In genomic region chr1:134036492-134036891, GRCm38 (mm10) we compare ENCODE assay signal across 12 mouse cellular contexts. TPM values are rescaled to one million over a fixed set of nuclear protein-coding genes. Genes with fewer than 3 reads are reported as not detected.
DNase-seq lines count a peak whose midpoint lies in the region; ATAC-seq and TF ChIP-seq lines count a peak whose summit lies in the region.
"Had no signal": no experiment of that assay in that cellular context is flagged by ENCODE, and none has a peak within 500 bp of the region (broad histone marks: within the 10 kb centered on the region; RNA-seq: fewer than 3 reads in every experiment).

No protein-coding gene starts in this region.

- DNase-seq in heart, postnatal 0 days (ENCODE audit: low spot score): no peak
- DNase-seq in heart, postnatal 36 days: no peak
- DNase-seq in lung, adult 2 months: no peak
- DNase-seq in lung, postnatal 4 days: no peak
- DNase-seq in G1E (ENCODE audit: low spot score): no peak
- no peak for DNase-seq in spleen, postnatal 36 days (ENCODE audit: low spot score in 2 of 2)
- no peak for DNase-seq in right cerebral cortex, postnatal 10 days (ENCODE audit: low spot score in 2 of 2)
- DNase-seq: adrenal gland, postnatal 25 days; cerebellum, adult 18-20 months had no signal

- no peaks in the 10 kb centered on the region for H3K27me3 ChIP-seq in heart, postnatal 0 days (ENCODE audit: control insufficient read depth, insufficient read depth, low read length)
- H3K27me3 ChIP-seq in G1E (ENCODE audit: insufficient read depth, low read length): peaks cover 91% of the 10 kb centered on the region

- intact Hi-C loops in heart, postnatal 36 days (cut with DNase I): no loop called here

- no peak for TF ChIP-seq EP300 in heart, postnatal 0 days (IDR thresholded peaks at IDR 0.05; ENCODE audit: low read depth)

- no peak for ATAC-seq in heart, postnatal 0 days (ENCODE audit: insufficient read depth, low read depth)
- no peak for ATAC-seq in G1E (ENCODE audit: extremely low read depth, insufficient number of reproducible peaks, low FRiP score, poor library complexity, severe bottlenecking)
- ATAC-seq: forebrain, embryonic 14.5 days had no signal

- no peak for TF ChIP-seq POLR2A in lung, adult 2 months (IDR thresholded peaks at IDR 0.05; ENCODE audit: borderline replicate concordance, extremely low read depth, low read depth, low read length)
- TF ChIP-seq POLR2A in embryonic fibroblast, embryonic 13.5 days (IDR thresholded peaks at IDR 0.05; ENCODE audit: low read depth, low read length): no peak

- H3K4me2 ChIP-seq in heart, postnatal 0 days (ENCODE audit: low read depth, low read length): no peak overlapping the region

- H3K9ac ChIP-seq in heart, postnatal 0 days (replicated peaks; ENCODE audit: low read depth, low read length): 0 out of 2 replicates have a peak overlapping the region, but pooled peaks have one; percentile 20

- 0 out of 2 replicates have a peak, but pooled peaks cover 5% of the 10 kb centered on the region for H3K4me1 ChIP-seq in heart, postnatal 0 days (ENCODE audit: control insufficient read depth, insufficient read depth)
- H3K4me1 ChIP-seq in lung, adult 2 months (ENCODE audit: control insufficient read depth, insufficient read depth, low read length): no peaks in the 10 kb centered on the region
- H3K4me1 ChIP-seq in G1E (ENCODE audit: insufficient read depth, low read depth, low read length): peaks cover 3% of the 10 kb centered on the region; the same call in 1 of the 2 replicates
- no peaks in the 10 kb centered on the region; the same call in 1 of the 2 replicates for H3K4me1 ChIP-seq in embryonic fibroblast, embryonic 13.5 days (ENCODE audit: control insufficient read depth, insufficient read depth, low read length)

- H3K27ac ChIP-seq in heart, postnatal 0 days (ENCODE audit: low read depth): no peak overlapping the region
- H3K27ac ChIP-seq in embryonic fibroblast, embryonic 13.5 days (ENCODE audit: insufficient read depth, low read length): no peak overlapping the region

- H3K36me3 ChIP-seq in heart, postnatal 0 days (replicated peaks; ENCODE audit: control insufficient read depth, insufficient read depth, low read length): no peaks in the 10 kb centered on the region
- H3K36me3 ChIP-seq in G1E (replicated peaks): no peaks in the 10 kb centered on the region

- no peak; the same call in none of the 2 replicates for TF ChIP-seq CTCF in heart, postnatal 0 days (IDR thresholded peaks at IDR 0.05; ENCODE audit: low read depth)
- peak; percentile 21; the same call in 1 of the 2 replicates for TF ChIP-seq CTCF in lung, adult 2 months (IDR thresholded peaks at IDR 0.05; ENCODE audit: insufficient read depth, low read length)
- TF ChIP-seq CTCF in G1E (IDR thresholded peaks at IDR 0.05; ENCODE audit: low read depth, low read length): peak; percentile 48
- 0 out of 2 replicates have a peak, but pooled peaks have one; percentile 5 for TF ChIP-seq CTCF in embryonic fibroblast, embryonic 13.5 days (IDR thresholded peaks at IDR 0.05; ENCODE audit: borderline replicate concordance, insufficient read depth, low read length)

- H3K9me3 ChIP-seq in heart, postnatal 0 days (replicated peaks; ENCODE audit: control insufficient read depth, low read length): no peaks in the 10 kb centered on the region
- no peaks in the 10 kb centered on the region for H3K9me3 ChIP-seq in G1E (replicated peaks)

- no peak overlapping the region for H3K4me3 ChIP-seq in heart, postnatal 0 days (ENCODE audit: low read depth, low read length)
- no peak overlapping the region for H3K4me3 ChIP-seq in lung, adult 2 months (replicated peaks; ENCODE audit: extremely low read depth, low read depth, low read length)
- no peak overlapping the region for H3K4me3 ChIP-seq in G1E (ENCODE audit: low read depth, low read length)
- H3K4me3 ChIP-seq in embryonic fibroblast, embryonic 13.5 days (ENCODE audit: insufficient read depth, low read length): no peak overlapping the region

- 62% methylated on average over 2 of the region's 2 CpGs for WGBS in heart, postnatal 0 days
- WGBS in lung, adult 2 months: 72% methylated on average over 2 of the region's 2 CpGs

RNA-seq across cellular contexts. Expression of gene Fmod, which starts 0.6 kb away (rescaled TPM):
- 11.2 and 12.5 TPM in 2 replicates for total RNA-seq in heart, postnatal 0 days (2014; rRNA removed; ENCODE audit: low replicate concordance)
- polyA plus RNA-seq in heart, postnatal 0 days (2015; fragmentation: Nextera tagmentation; extraction: Ambion mirVana): 7.7 and 8.9 TPM in 2 replicates
- total RNA-seq in heart, postnatal 36 days (2021): 10 to 100 TPM in 1 of 2 experiments, 1 to 10 TPM in 1; 8.6 to 13.2 TPM
- 7.9 and 14.2 TPM in 2 replicates for polyA plus RNA-seq in lung, adult 2 months (2012; rRNA removed)
- not detected in 2 replicates for total RNA-seq in G1E (2014; fragmentation: Nextera tagmentation)
- total RNA-seq in G1E (2017): 0.16 TPM in 1 of 2 replicates, not detected in the other
- not detected in 2 replicates for polyA plus RNA-seq in G1E (2012)
- polyA plus RNA-seq in embryonic fibroblast, embryonic 13.5 days (2011; ENCODE audit: insufficient read length, low read depth, missing spikeins): 35.4 and 74.2 TPM in 2 replicates
- total RNA-seq: neutrophil, adult 5-6 weeks had no signal

RNA-seq across cellular contexts. Expression of gene Btg2, which starts 42.4 kb away (rescaled TPM):
- total RNA-seq in heart, postnatal 0 days (2014; rRNA removed; ENCODE audit: low replicate concordance): 46.8 and 52.9 TPM in 2 replicates
- polyA plus RNA-seq in heart, postnatal 0 days (2015; fragmentation: Nextera tagmentation; extraction: Ambion mirVana): 27.4 and 33.7 TPM in 2 replicates
- total RNA-seq in heart, postnatal 36 days (2021): 10 to 100 TPM; 26.6 to 61.0 TPM
- 75.9 and 109 TPM in 2 replicates for polyA plus RNA-seq in lung, adult 2 months (2012; rRNA removed)
- 14.3 and 25.7 TPM in 2 replicates for total RNA-seq in G1E (2014; fragmentation: Nextera tagmentation)
- 12.3 and 13.5 TPM in 2 replicates for total RNA-seq in G1E (2017)
- 2.3 and 4.6 TPM in 2 replicates for polyA plus RNA-seq in G1E (2012)
- 96.4 and 125 TPM in 2 replicates for polyA plus RNA-seq in embryonic fibroblast, embryonic 13.5 days (2011; ENCODE audit: insufficient read length, low read depth, missing spikeins)
